Mouse (Mus musculus): Measurements from ENCODE around the gene Cnbp.

Cnbp gene

DNA sequence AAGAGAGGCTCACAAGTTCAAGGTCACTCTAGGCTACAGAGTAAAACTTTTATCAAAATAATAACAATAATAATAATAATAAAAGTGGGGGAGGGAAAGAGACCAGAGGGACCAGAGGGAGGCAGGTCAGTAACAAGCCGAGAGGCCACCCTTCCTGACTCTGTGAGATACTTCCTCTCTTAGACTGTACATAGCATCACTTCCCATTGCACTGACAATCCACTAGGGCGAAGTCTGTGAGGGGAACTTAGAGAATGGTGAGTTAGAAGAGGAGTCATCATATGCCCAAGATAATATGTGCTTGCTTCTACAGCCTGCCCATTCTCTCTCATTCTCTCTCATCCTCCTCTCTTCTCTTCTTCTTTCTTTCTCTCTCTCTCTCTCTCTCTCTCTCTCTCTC, 44.9 kb downstream of the Cnbp start:
- DNase-seq (ENCODE audit: low spot score in 2 of 2) = no peak

DNA sequence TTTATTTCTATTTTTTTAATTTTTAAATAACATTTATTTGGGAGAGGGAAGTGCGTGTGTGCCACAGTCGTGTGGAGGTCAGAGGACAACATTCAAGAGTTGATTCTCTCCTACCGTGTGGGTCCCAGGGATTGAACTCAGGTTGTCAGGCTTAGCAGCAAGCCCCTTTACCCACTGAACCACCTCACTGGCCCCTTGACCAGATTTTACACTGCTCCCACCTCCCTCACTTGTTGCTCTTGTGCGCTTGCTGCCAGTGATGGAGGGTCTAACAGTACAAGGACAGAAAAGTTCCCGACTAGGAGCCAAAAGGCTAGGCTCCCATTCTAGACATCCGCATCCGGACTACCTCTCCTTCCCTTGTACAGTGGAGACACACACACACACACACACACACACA, 45.5 kb downstream of the Cnbp start:
- DNase-seq (ENCODE audit: low spot score in 2 of 2) = no peak

DNA sequence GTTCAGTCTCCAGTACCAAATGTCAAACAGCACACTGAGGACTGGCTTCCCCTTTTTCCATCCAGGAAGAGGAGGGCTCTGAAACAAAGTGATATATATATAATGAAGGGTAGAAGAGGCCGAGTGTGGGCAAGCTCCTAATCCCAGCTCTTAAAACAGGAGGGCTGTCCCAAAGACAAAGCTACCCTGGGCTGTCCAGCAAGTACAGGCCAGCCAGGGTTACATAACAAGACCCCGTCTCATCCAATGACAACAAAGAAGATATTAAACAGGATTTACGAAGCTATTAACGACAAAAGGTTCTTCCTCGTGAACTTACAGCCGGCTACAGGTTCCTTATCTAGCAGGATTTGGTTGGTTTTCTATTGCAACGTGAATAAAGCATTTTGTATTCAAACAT, 46.0 kb downstream of the Cnbp start:
- no peak for DNase-seq (ENCODE audit: low spot score in 2 of 2)

DNA sequence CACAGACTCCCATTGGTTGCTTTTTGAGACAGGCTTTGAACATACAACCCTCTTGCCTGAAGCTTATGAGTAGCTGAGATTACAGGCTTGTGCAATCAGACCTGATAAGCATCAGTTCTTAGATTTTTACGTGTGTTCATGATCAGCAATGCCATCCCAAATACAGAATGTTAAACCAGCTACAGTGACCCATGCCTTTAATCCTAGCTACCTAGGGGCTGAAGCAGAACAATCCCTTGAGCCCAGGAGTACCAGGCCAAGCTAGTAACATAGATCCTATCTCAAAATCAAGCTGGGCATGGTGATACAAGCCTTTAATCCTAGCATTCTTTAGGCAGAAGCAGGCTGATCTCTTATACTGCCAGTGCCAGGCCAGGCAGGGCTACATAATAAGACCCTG, 46.9 kb downstream of the Cnbp start:
- DNase-seq (ENCODE audit: low spot score in 2 of 2) = no peak

DNA sequence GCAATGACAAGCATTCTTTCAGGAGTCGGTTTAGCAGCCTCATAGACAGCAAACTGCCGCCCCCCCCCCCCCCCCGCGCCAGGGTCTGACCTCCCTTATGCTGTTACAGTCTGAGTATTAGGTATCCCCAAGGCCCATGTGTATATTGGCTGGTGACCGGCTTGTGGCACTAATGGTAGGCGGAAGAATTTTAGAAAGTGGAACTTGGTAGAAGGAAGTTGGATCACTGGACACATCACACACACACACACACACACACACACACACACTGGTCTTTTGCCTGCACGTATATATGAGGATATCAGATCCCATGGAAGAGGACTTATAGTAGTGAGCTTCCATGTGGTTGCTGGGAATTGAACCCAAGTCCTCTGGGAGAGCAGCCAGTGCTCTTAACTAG, 48.4 kb downstream of the Cnbp start:
- no peak for DNase-seq (ENCODE audit: low spot score in 2 of 2)

DNA sequence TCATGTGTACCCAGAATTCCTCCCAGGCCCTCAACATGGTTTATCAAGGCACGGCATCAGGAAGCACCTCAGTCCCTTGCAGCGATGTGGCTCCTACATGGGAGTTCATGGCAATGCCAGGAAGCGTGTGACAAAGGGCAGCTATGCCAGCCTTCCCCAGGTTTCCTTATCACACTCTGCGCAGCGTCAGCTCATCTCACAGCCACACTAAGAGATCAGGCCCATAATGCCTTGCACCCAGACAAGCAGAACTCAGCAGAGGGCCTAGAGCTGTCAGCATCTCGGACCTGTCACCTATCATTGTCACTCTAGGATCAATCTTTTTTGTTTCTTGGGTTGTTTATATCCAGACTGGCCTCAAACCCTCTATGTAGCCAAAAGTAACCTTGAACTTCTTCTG, 51.3 kb downstream of the Cnbp start:
- no peak for DNase-seq (ENCODE audit: low spot score in 2 of 2)

DNA sequence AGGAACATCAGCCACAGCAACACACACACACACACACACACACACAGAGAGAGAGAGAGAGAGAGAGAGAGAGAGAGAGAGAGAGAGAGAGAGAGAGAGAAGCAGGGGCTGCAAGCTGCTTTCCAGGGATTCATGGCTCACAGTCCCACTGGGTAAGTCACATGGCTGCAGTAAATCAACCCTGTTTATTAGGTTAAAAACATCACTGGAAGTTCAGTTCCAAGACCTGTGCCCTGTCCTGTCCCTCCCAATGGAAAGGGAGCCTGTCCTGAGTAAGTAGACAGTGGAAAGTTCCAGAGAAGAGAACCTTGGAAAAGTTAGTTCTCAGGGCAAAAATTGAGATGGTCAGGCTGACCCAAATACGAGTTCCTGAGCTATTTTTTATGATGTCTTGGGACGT, 53.6 kb downstream of the Cnbp start:
- DNase-seq (ENCODE audit: low spot score in 2 of 2) = no peak

DNA sequence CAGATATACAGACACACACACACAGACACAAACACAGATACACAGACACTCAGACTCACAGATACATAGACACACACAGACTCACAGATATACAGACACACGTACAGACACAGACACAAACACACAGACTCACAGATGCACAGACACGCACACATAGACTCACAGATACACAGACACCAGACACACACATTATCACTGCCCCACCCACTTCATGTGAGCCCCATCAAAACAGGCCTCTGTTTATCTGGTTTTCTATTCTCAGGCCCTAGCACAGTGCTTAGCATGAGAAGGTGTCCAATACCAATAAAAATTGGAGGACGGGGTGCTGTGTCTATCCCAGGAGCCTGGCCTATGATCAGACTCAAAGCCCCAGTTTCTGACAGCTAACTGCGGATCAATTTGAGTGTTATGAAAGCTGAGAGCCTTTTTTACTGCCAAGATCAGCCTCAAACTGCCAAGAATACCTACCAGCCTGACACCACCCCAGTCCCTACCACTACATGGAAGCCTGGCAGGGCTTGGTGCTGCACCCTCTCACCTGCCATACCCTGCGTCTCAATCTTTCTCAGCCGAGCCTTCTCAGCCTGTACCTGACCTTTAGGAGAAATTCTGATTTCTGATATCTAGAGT, 54.5 kb downstream of the Cnbp start:
- DNase-seq (ENCODE audit: low spot score in 2 of 2) = no peak

DNA sequence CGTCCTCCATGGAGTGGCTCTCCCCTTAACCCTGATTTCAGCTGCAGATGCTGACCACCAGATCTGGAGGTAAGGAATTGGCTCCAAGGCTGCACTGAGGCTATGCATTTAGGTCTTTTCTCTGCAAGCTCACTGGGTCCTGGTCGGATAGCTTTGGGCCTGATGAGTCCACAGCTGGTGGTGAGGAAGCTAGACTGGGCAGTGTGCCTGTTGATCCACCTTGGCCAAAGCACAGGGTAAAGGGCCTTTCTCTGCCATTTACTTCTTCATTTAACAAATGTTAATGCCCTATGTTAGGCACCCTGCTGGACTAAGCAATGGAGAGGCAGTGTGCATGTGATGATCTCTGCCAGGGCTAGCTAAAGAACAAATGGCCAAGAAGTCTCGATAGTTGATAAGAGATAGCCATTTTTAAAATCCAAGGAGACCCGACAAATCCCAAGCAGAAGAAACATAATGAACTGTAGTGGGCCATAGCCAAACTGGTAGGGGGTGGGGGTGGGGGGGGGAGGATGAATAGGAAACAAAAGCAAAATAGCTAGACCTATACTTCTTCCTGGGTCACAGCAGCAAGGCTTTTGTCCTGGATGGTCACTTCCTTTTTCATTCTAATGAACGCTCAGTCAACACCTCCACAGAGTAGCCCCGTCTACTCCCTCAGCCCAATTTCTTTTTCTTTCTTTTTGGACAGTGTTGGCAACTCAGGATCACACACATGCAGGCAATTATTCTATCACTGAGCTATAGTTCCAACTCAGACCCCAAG, 55.3 kb downstream of the Cnbp start:
- DNase-seq (ENCODE audit: low spot score in 2 of 2) = no peak

DNA sequence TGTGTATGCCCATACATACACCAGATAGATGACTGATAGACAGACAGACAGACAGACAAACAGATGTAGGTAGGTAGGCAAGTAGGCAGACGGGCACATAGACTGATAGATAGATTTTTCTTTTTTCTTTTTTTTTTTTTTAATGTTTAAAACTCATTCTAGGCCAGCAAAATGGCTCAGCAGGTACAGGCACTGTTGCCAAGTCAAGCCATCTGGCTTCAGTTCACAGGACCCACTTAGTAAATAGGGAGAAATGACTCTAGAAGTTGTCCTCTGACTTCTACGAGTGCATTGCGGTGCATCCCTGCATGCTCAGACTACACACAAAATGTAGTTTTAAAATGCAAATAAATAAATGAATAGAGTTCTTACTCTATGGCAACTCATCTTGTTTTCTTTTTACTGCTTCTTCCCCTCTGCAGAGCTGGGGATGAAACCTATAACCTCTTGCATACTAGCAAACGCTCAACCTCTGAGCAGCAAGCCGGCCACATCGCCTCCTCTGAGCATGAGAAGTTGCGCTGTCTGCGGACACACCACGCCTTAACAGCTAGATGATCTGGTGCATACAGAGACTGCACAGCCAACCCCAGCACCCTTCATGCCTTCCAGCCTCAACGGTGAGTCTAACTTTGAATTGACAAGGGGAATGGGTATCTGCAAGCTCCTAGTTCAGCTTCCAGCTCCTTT, 56.9 kb downstream of the Cnbp start:
- no peak for DNase-seq (ENCODE audit: low spot score in 2 of 2)

All from cerebellum, postnatal 4 days (tissue).